Mouse (Mus musculus): ENCODE results near the gene Rac2. TPM values are rescaled to one million over a fixed set of nuclear protein-coding genes. Genes with fewer than 3 reads are reported as not detected.

The Rac2 gene
- polyA plus RNA-seq, 1 experiment from 2014 or later, result 8.3 TPM

DNA sequence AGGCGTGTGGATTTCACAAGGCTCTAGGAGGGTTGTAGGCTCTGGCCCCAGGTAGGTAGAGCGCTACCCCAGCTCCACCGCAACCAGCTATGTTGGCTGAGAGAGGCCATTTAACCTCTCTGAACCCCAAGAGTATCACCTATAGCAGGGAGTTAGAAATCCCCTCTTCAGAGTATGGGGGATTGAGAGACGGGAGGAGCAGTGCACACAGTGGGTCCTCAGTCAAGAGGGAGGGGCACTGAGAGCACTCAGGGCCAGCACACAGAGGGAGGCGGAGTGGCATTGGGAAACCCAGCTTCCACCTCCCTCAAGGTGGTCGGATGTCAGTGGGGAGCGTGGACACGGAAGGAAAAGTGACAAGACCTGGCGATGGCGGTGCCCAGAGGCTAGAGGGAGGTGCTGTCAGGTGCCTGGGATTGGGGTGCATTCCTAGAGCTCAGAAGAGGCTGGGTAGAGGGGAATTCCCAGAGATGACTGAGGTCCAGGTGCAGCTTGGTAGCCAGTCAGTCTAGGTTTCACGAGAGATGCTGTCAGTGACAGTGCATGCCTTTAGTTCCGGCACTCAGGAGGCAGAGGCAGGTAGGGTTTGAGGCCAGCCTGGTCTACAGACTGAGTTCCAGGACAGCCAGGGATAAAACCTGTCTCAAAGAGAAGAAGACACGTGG is 27.1 kb upstream of the Rac2 start:
- no peak overlapping the region for H3K4me2 ChIP-seq (replicated peaks; ENCODE audit: low read depth, low read length)
- H3K9ac ChIP-seq (replicated peaks; ENCODE audit: low read length), result no peak overlapping the region
- no peaks in the 10 kb centered on the region for H3K36me3 ChIP-seq (ENCODE audit: insufficient read depth, low read length)
- no peak overlapping the region for H3K4me3 ChIP-seq (ENCODE audit: low read length)
- no peak; the same call in 1 of the 2 replicates for ATAC-seq (ENCODE audit: low FRiP score, low TSS enrichment)
- H3K27ac ChIP-seq (ENCODE audit: low read length), result no peak overlapping the region
- WGBS, result 78% methylated on average over 13 of the region's 13 CpGs
- no peaks in the 10 kb centered on the region for H3K27me3 ChIP-seq (ENCODE audit: insufficient read depth, low read length)
- H3K4me1 ChIP-seq (ENCODE audit: insufficient read depth, low read length), result no peaks in the 10 kb centered on the region
- H3K9me3 ChIP-seq (ENCODE audit: low read length), result no peaks in the 10 kb centered on the region

DNA sequence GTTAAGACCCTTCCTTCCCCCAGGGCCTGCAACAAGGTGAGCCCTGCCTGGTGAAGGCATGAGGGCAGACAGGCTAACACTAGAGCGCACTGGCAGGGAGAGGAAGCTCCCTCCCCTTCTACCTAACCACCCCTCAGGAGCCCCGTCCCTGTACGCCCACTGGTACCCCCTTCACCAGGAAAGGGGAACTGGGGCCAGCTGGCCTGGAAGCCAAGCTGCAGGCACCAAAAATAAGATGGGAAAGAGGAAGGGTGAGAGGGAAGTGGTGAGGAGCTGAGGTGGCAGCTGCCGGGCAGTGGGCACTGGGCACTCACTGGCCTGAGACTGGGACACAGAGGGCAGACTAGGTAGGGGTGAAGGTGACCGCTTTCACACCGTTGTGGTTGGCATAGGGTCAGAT is 26.5 kb upstream of the Rac2 start:
- WGBS, result 73% methylated on average over 6 of the region's 6 CpGs
- Histone ChIP-seq H3K9ac (replicated peaks; ENCODE audit: low read length) (no peak overlapping the region), H3K4me2 (replicated peaks; ENCODE audit: low read depth, low read length) (no peak overlapping the region), H3K27me3 (ENCODE audit: insufficient read depth, low read length) (no peaks in the 10 kb centered on the region), H3K4me3 (ENCODE audit: low read length) (no peak overlapping the region), H3K36me3 (ENCODE audit: insufficient read depth, low read length) (no peaks in the 10 kb centered on the region), H3K4me1 (ENCODE audit: insufficient read depth, low read length) (no peaks in the 10 kb centered on the region), H3K9me3 (ENCODE audit: low read length) (no peaks in the 10 kb centered on the region), H3K27ac (ENCODE audit: low read length) (no peak overlapping the region)
- no peak for ATAC-seq (ENCODE audit: low FRiP score, low TSS enrichment)

- Histone ChIP-seq H3K9ac (replicated peaks; ENCODE audit: low read length) (no peak overlapping the region), H3K27ac (ENCODE audit: low read length) (no peak overlapping the region), H3K4me3 (ENCODE audit: low read length) (no peak overlapping the region), H3K4me2 (replicated peaks; ENCODE audit: low read depth, low read length) (no peak overlapping the region), H3K27me3 (ENCODE audit: insufficient read depth, low read length) (no peaks in the 10 kb centered on the region), H3K4me1 (ENCODE audit: insufficient read depth, low read length) (no peaks in the 10 kb centered on the region), H3K9me3 (ENCODE audit: low read length) (no peaks in the 10 kb centered on the region), H3K36me3 (ENCODE audit: insufficient read depth, low read length) (no peaks in the 10 kb centered on the region)
- ATAC-seq (ENCODE audit: low FRiP score, low TSS enrichment), result peak; percentile 52; the same call in 1 of the 2 replicates
- 40% methylated on average over 4 of the region's 4 CpGs for WGBS
Observed at GRCm38 (mm10) chr15:78597729-78598128, 25.1 kb upstream of the Rac2 start.

DNA sequence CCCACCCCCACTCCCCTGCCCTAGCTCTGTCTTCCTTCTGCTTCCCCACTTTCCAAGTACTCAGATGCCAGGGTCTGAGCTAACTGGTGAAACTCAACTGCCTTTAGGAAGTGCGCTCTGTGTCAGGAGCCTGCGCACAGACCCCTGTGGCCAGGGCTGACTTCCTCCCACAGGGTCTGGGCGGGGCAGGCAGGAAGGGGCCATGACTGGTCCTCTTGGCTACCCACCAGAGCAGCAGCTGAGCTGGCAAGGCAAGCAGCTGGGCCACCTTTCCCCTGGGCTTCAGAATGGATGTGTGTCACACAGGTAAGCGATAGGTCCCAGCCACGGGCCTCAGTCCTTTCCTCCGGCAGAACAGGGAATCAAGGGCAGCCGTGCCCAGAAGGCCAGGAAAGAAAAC is 24.3 kb upstream of the Rac2 start, which contains the start of gene Cyth4:
TSS of gene Cyth4 (plus strand) at position 134 of the 400 bp plus-strand sequence.
- Histone ChIP-seq H3K27ac (ENCODE audit: low read length) (no peak within 1 kb of the TSS), H3K9ac (replicated peaks; ENCODE audit: low read length) (no peak within 1 kb of the TSS), H3K4me2 (replicated peaks; ENCODE audit: low read depth, low read length) (no peak within 1 kb of the TSS), H3K9me3 (ENCODE audit: low read length) (no peaks in the 10 kb centered on the region), H3K4me1 (ENCODE audit: insufficient read depth, low read length) (no peaks in the 10 kb centered on the region), H3K36me3 (ENCODE audit: insufficient read depth, low read length) (no peaks in the 10 kb centered on the region), H3K4me3 (ENCODE audit: low read length) (no peak within 1 kb of the TSS), H3K27me3 (ENCODE audit: insufficient read depth, low read length) (no peaks in the 10 kb centered on the region)
- no peak for ATAC-seq (ENCODE audit: low FRiP score, low TSS enrichment)
- 76% methylated on average over 7 of the region's 7 CpGs for WGBS

DNA sequence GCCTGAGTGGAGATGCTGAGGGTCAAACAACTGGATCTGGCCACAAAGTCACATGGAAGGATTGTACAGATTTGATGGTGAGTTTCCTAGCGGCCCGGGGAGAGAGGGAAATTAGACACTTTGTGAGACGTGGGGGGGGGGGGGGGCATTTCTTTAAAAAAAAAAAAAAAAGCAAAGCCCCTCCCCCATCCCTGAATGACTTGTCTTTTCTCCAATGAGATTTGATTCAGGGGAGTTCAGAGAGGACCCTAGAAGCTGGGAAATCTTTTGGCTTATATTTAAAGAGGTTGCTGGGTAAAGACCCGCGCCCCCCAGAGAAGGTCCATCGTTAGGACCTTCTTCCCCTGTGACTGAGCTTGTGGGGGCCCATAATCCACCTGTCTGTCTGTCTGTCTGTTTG is 23.9 kb upstream of the Rac2 start:
- no peak overlapping the region for H3K4me3 ChIP-seq (ENCODE audit: low read length)
- no peaks in the 10 kb centered on the region for H3K27me3 ChIP-seq (ENCODE audit: insufficient read depth, low read length)
- H3K27ac ChIP-seq (ENCODE audit: low read length), result no peak overlapping the region
- no peaks in the 10 kb centered on the region for H3K4me1 ChIP-seq (ENCODE audit: insufficient read depth, low read length)
- ATAC-seq (ENCODE audit: low FRiP score, low TSS enrichment), result no peak
- no peaks in the 10 kb centered on the region for H3K36me3 ChIP-seq (ENCODE audit: insufficient read depth, low read length)
- WGBS, result 86% methylated on average over 6 of the region's 6 CpGs
- no peak overlapping the region for H3K9ac ChIP-seq (replicated peaks; ENCODE audit: low read length)
- no peaks in the 10 kb centered on the region for H3K9me3 ChIP-seq (ENCODE audit: low read length)
- H3K4me2 ChIP-seq (replicated peaks; ENCODE audit: low read depth, low read length), result no peak overlapping the region

DNA sequence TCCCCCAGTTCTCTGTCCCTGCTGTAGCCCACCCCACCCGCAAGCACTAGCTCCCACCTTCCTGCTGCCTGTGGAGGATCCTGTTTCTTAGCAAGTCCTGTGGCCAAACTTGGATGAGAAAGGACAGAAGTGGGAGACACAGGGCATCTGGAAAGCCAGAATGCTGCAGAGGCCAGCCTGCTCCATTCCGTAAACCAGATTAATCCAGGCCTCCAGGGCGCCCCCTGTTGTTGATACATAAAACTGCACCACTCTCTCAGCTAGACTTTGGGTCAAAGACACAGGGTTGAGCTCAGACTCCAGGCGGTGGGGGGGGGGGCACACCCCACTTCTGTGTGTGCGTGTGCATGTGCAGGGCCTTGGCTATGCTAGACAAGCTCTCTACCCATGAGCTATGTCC is 22.9 kb upstream of the Rac2 start:
- Histone ChIP-seq H3K27me3 (ENCODE audit: insufficient read depth, low read length) (no peaks in the 10 kb centered on the region), H3K4me2 (replicated peaks; ENCODE audit: low read depth, low read length) (no peak overlapping the region), H3K36me3 (ENCODE audit: insufficient read depth, low read length) (no peaks in the 10 kb centered on the region), H3K9ac (replicated peaks; ENCODE audit: low read length) (no peak overlapping the region), H3K4me3 (ENCODE audit: low read length) (no peak overlapping the region), H3K9me3 (ENCODE audit: low read length) (no peaks in the 10 kb centered on the region), H3K4me1 (ENCODE audit: insufficient read depth, low read length) (no peaks in the 10 kb centered on the region), H3K27ac (ENCODE audit: low read length) (no peak overlapping the region)
- no peak for ATAC-seq (ENCODE audit: low FRiP score, low TSS enrichment)
- 58% methylated on average over 5 of the region's 5 CpGs for WGBS

DNA sequence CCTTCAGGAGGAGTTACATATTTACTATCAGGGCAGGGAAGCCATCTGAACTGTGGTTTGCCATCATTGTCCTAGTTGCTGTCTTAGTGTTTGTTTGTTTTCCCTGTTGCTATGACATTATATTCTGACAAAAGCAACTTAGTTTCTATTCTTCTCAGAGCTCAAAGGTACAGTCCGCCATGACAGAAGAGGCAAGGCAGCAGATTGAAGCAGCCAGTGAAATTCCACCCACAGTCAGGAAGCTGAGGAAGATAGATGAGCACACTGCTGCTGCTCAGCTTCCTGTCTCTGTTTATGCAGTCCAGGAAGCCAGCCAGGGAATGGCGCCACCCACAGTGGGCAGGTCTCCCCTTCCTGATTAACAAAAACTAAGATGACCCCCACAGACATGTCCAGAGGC is 22.2 kb upstream of the Rac2 start:
- H3K27me3 ChIP-seq (ENCODE audit: insufficient read depth, low read length), result no peaks in the 10 kb centered on the region
- no peak overlapping the region for H3K9ac ChIP-seq (replicated peaks; ENCODE audit: low read length)
- no peaks in the 10 kb centered on the region for H3K4me1 ChIP-seq (ENCODE audit: insufficient read depth, low read length)
- no peak overlapping the region for H3K4me2 ChIP-seq (replicated peaks; ENCODE audit: low read depth, low read length)
- 90% methylated on average over 2 of the region's 2 CpGs for WGBS
- no peak overlapping the region for H3K4me3 ChIP-seq (ENCODE audit: low read length)
- no peak overlapping the region for H3K27ac ChIP-seq (ENCODE audit: low read length)
- no peak for ATAC-seq (ENCODE audit: low FRiP score, low TSS enrichment)
- no peaks in the 10 kb centered on the region for H3K9me3 ChIP-seq (ENCODE audit: low read length)
- no peaks in the 10 kb centered on the region for H3K36me3 ChIP-seq (ENCODE audit: insufficient read depth, low read length)

- no peaks in the 10 kb centered on the region for H3K4me1 ChIP-seq (ENCODE audit: insufficient read depth, low read length)
- H3K27ac ChIP-seq (ENCODE audit: low read length), result no peak overlapping the region
- no peaks in the 10 kb centered on the region for H3K27me3 ChIP-seq (ENCODE audit: insufficient read depth, low read length)
- H3K4me3 ChIP-seq (ENCODE audit: low read length), result no peak overlapping the region
- no peak overlapping the region for H3K9ac ChIP-seq (replicated peaks; ENCODE audit: low read length)
- no peak for ATAC-seq (ENCODE audit: low FRiP score, low TSS enrichment)
- H3K4me2 ChIP-seq (replicated peaks; ENCODE audit: low read depth, low read length), result no peak overlapping the region
- H3K9me3 ChIP-seq (ENCODE audit: low read length), result no peaks in the 10 kb centered on the region
- WGBS, result 87% methylated on average over 7 of the region's 7 CpGs
- no peaks in the 10 kb centered on the region for H3K36me3 ChIP-seq (ENCODE audit: insufficient read depth, low read length)
Observed at GRCm38 (mm10) chr15:78593896-78594425, 21.4 kb upstream of the Rac2 start.

- Histone ChIP-seq H3K36me3 (ENCODE audit: insufficient read depth, low read length) (no peaks in the 10 kb centered on the region), H3K9me3 (ENCODE audit: low read length) (no peaks in the 10 kb centered on the region), H3K4me1 (ENCODE audit: insufficient read depth, low read length) (no peaks in the 10 kb centered on the region), H3K4me3 (ENCODE audit: low read length) (no peak overlapping the region), H3K27me3 (ENCODE audit: insufficient read depth, low read length) (no peaks in the 10 kb centered on the region), H3K27ac (ENCODE audit: low read length) (no peak overlapping the region), H3K4me2 (replicated peaks; ENCODE audit: low read depth, low read length) (no peak overlapping the region), H3K9ac (replicated peaks; ENCODE audit: low read length) (no peak overlapping the region)
- 69% methylated on average over 14 of the region's 14 CpGs for WGBS
- no peak for ATAC-seq (ENCODE audit: low FRiP score, low TSS enrichment)
Observed at GRCm38 (mm10) chr15:78592452-78592968, 19.9 kb upstream of the Rac2 start.

DNA sequence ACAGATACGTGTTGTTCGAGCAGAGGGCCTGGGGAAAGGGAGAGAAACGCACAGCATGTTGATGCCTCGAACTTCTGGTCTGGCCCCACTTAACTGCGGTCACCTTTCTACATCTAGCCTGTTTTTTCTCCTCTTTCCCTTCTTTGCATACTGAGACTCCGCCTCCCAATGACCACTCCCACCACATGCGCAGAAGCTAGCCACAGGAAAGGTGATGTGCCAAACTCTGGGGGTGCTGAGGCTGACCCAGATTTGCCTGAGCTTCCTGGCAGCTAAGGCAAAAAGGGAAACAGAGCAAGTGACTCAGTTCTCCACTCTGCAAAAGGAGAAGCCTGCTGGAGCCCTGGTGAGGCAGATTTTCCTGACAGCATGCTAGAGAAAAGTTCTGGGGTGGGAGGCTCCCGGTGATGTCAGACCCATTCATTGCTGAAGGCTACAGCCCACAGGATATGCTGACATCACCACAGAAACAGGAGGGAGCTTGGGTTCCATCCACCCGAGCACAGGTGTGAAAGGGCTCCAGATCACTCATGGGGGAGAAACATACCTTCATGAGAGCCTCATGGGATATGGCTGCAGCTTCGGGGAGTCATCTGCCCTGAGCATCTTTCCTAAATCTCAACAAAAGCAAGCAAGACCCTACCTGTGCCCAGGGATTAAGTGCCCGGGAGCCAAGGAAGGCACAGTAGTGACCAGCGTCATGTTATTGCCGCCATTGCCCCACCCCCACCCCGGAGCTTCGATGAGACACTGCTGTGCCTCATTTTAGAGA is 19.3 kb upstream of the Rac2 start:
- 49% methylated on average over 15 of the region's 15 CpGs for WGBS
- H3K4me2 ChIP-seq (replicated peaks; ENCODE audit: low read depth, low read length), result no peak overlapping the region
- no peaks in the 10 kb centered on the region for H3K9me3 ChIP-seq (ENCODE audit: low read length)
- no peaks in the 10 kb centered on the region for H3K36me3 ChIP-seq (ENCODE audit: insufficient read depth, low read length)
- no peak for ATAC-seq (ENCODE audit: low FRiP score, low TSS enrichment)
- H3K4me3 ChIP-seq (ENCODE audit: low read length), result no peak overlapping the region
- H3K9ac ChIP-seq (replicated peaks; ENCODE audit: low read length), result no peak overlapping the region
- no peaks in the 10 kb centered on the region for H3K27me3 ChIP-seq (ENCODE audit: insufficient read depth, low read length)
- no peaks in the 10 kb centered on the region for H3K4me1 ChIP-seq (ENCODE audit: insufficient read depth, low read length)
- no peak overlapping the region for H3K27ac ChIP-seq (ENCODE audit: low read length)
